ENCODE assay signal across 21 mouse cellular contexts in the genomic region with DNA sequence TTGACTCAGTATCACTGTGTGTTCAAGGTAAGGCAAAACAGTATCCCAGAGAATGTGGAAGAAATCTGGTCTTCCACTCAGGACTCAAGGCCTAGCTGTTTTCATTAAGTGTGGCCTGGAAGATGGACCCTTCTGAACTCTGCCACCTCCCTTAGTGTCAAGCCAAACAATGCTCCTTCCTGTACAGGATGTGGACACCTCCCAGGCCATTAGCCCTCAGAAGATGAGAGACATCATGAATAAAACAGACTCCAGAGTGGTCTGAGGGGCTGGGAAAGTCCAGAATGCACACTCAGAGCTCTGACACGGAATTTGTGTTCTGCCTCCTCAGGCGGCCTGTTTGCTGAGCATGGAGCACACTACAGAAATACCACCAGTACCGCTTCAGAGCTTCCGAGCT.
DNase-seq lines count a peak whose midpoint lies in the region; ATAC-seq lines count a peak whose summit lies in the region.
"Had no signal": no experiment of that assay in that cellular context is flagged by ENCODE, and none has a peak within 500 bp of the region (broad histone marks: within the 10 kb centered on the region; RNA-seq: fewer than 3 reads in every experiment).

No protein-coding gene starts in this region.

- H3K9me3 ChIP-seq in kidney, embryonic 14.5 days (ENCODE audit: control insufficient read depth, low read length): no peaks in the 10 kb centered on the region
- H3K9me3 ChIP-seq in kidney, embryonic 15.5 days (replicated peaks): no peaks in the 10 kb centered on the region
- H3K9me3 ChIP-seq in embryonic facial prominence, embryonic 10.5 days: no peaks in the 10 kb centered on the region
- H3K9me3 ChIP-seq: embryonic facial prominence, embryonic 13.5 days; heart, embryonic 15.5 days; hindbrain, embryonic 15.5 days; midbrain, embryonic 15.5 days had no signal

- no peak overlapping the region for H3K9ac ChIP-seq in kidney, embryonic 14.5 days (ENCODE audit: low read depth, low read length)
- no peak overlapping the region for H3K9ac ChIP-seq in kidney, embryonic 15.5 days
- H3K9ac ChIP-seq: embryonic facial prominence, embryonic 13.5 days; forebrain, postnatal 0 days; heart, embryonic 15.5 days; hindbrain, embryonic 15.5 days; liver, postnatal 0 days; midbrain, embryonic 15.5 days had no signal

- peak; percentile 6 for DNase-seq in adrenal gland, postnatal 14 days
- no peak for DNase-seq in adrenal gland, postnatal 10 days
- DNase-seq in kidney, adult 18-20 months: peak; percentile 25
- DNase-seq in lung, postnatal 14 days: peak; percentile 24
- no peak for DNase-seq in embryonic facial prominence, embryonic 10.5 days (ENCODE audit: low spot score)
- no peak for DNase-seq in layer of hippocampus, postnatal 14 days (ENCODE audit: low spot score in 2 of 2)
- DNase-seq: cerebellum, adult 18-20 months; forebrain, postnatal 0 days; gastrocnemius, postnatal 10 days; layer of hippocampus, postnatal 36 days; liver; liver, postnatal 0 days; right cerebral cortex, postnatal 4 days; thymus, postnatal 4 days had no signal

- H3K27me3 ChIP-seq in kidney, embryonic 14.5 days (ENCODE audit: control insufficient read depth, insufficient read depth, low read length): no peaks in the 10 kb centered on the region
- H3K27me3 ChIP-seq in kidney, embryonic 15.5 days: no peaks in the 10 kb centered on the region
- no peaks in the 10 kb centered on the region for H3K27me3 ChIP-seq in embryonic facial prominence, embryonic 10.5 days (replicated peaks; ENCODE audit: low read depth, poor library complexity, severe bottlenecking)
- H3K27me3 ChIP-seq: embryonic facial prominence, embryonic 13.5 days; heart, embryonic 15.5 days; hindbrain, embryonic 15.5 days; midbrain, embryonic 15.5 days had no signal

- no peak overlapping the region for H3K4me3 ChIP-seq in kidney, embryonic 14.5 days (ENCODE audit: low read length)
- no peak overlapping the region for H3K4me3 ChIP-seq in kidney, embryonic 15.5 days (replicated peaks)
- no peak overlapping the region for H3K4me3 ChIP-seq in embryonic facial prominence, embryonic 10.5 days
- H3K4me3 ChIP-seq: embryonic facial prominence, embryonic 13.5 days; heart, embryonic 15.5 days; hindbrain, embryonic 15.5 days; midbrain, embryonic 15.5 days had no signal

- no peaks in the 10 kb centered on the region for H3K4me1 ChIP-seq in kidney, embryonic 14.5 days (ENCODE audit: control insufficient read depth, insufficient read depth, low read length)
- peaks cover 3% of the 10 kb centered on the region; the same call in 1 of the 2 replicates for H3K4me1 ChIP-seq in kidney, embryonic 15.5 days
- no peaks in the 10 kb centered on the region; the same call in 1 of the 2 replicates for H3K4me1 ChIP-seq in embryonic facial prominence, embryonic 10.5 days
- H3K4me1 ChIP-seq: embryonic facial prominence, embryonic 13.5 days; heart, embryonic 15.5 days; midbrain, embryonic 15.5 days had no signal

- no peaks in the 10 kb centered on the region for H3K36me3 ChIP-seq in kidney, embryonic 14.5 days (ENCODE audit: control insufficient read depth, insufficient read depth, low read length)
- H3K36me3 ChIP-seq in kidney, embryonic 15.5 days: peaks cover 5% of the 10 kb centered on the region; the same call in 1 of the 2 replicates
- peaks cover 5% of the 10 kb centered on the region for H3K36me3 ChIP-seq in embryonic facial prominence, embryonic 10.5 days (replicated peaks)
- H3K36me3 ChIP-seq: embryonic facial prominence, embryonic 13.5 days; heart, embryonic 15.5 days; hindbrain, embryonic 15.5 days; midbrain, embryonic 15.5 days had no signal

- no peak for ATAC-seq in kidney, embryonic 14.5 days (ENCODE audit: low FRiP score, low TSS enrichment)
- no peak for ATAC-seq in kidney, embryonic 15.5 days (replicated peaks; ENCODE audit: low FRiP score)
- ATAC-seq: forebrain, postnatal 0 days; intestine, postnatal 0 days; liver, postnatal 0 days; midbrain, embryonic 15.5 days had no signal

- H3K27ac ChIP-seq in kidney, embryonic 14.5 days (ENCODE audit: low read depth, low read length): no peak overlapping the region
- 0 out of 2 replicates have a peak overlapping the region, but pooled peaks have one; percentile 18 for H3K27ac ChIP-seq in kidney, embryonic 15.5 days
- H3K27ac ChIP-seq in embryonic facial prominence, embryonic 10.5 days (replicated peaks): no peak overlapping the region
- H3K27ac ChIP-seq: embryonic facial prominence, embryonic 13.5 days; heart, embryonic 15.5 days; hindbrain, embryonic 15.5 days; midbrain, embryonic 15.5 days had no signal

- WGBS in kidney, embryonic 14.5 days: 81% methylated on average over 4 of the region's 4 CpGs
- 74% methylated on average over 4 of the region's 4 CpGs for WGBS in kidney, embryonic 15.5 days
- WGBS in embryonic facial prominence, embryonic 10.5 days: 86% methylated on average over 4 of the region's 4 CpGs

- no peak overlapping the region for H3K4me2 ChIP-seq in kidney, embryonic 14.5 days (replicated peaks; ENCODE audit: low read depth, low read length)
- H3K4me2 ChIP-seq in kidney, embryonic 15.5 days: no peak overlapping the region
- H3K4me2 ChIP-seq: embryonic facial prominence, embryonic 13.5 days; heart, embryonic 15.5 days; hindbrain, embryonic 15.5 days; midbrain, embryonic 15.5 days had no signal

Comparison
In these comparisons a context has a peak if more than half of its experiments do, and no peak if none do; other contexts are left out.
1. DNase-seq: peak in adrenal gland, postnatal 14 days (single experiment), kidney, adult 18-20 months (single experiment) and lung, postnatal 14 days (single experiment); none in adrenal gland, postnatal 10 days (single experiment), embryonic facial prominence, embryonic 10.5 days (single experiment) and layer of hippocampus, postnatal 14 days (0 of 2).